Mouse (Mus musculus) heart, postnatal 0 days (tissue): ENCODE measurements around the gene Ccpg1.

Experiments
- CTCF ChIP-seq: IDR thresholded peaks from 2 replicates; pipeline ENCODE4 v1.5.1; 2016; ENCODE audit warnings: antibody characterized with exemption, control low read depth, low read depth
- EP300 ChIP-seq: IDR thresholded peaks from 2 replicates; pipeline ENCODE4 v1.6.1; 2016; ENCODE audit warnings: antibody characterized with exemption, low read depth

DNA sequence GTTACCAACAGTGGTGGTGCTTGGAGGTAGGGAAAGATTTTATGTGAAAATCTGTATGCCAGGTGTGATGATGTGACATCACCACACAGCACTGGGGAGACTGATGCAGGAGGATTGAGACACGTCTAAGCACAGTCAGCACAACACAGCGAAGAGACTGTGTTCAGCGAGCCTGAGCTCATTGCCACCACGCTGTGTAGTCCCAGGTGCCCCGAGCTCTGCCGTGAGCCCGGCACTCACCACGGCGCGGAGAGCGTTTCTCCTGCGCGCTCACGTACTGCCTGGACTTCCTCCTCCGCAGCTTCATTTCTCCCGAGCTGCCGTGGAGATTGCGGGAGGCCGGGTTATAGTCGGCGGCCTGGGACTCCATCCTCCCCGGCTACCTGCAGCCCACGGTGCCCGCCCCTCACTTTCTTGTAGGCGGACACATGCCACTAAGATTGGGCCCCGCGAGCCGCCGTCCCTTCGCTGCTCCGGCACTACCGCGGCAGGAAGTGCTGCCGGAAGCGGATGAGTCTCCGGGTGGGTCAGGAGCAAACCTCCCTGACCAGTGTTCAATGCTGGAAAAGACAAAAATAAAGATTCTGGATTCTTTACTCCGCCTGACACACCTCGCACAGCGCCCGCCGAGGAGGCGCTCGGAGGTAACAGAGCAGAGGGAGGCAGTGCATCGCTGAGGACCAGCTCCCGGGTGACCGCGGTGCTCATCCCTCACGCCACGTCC is 54.2 kb downstream of the Ccpg1 start:
- TF ChIP-seq CTCF (no peak), EP300 (no peak; the same call in 1 of the 2 replicates)
